Mouse (Mus musculus) liver, adult 10 weeks (tissue): ENCODE data around the gene A630001G21Rik. TPM values are rescaled to one million over a fixed set of nuclear protein-coding genes. Genes with fewer than 3 reads are reported as not detected.

Source experiments
- polyA plus RNA-seq: library from polyadenylated mRNA; stranded (reverse); fragments of 350-450 nt; fragmentation: Illumina TruSeq; extraction: RNeasy Lipid Tissue Mini Kit (QIAGEN cat#74804); gene quantifications from one replicate; pipeline ENCODE4 v1.2.3, GENCODE M21; 2014; ENCODE audit warnings: low read depth, low replicate concordance

A630001G21Rik gene
- polyA plus RNA-seq, result 0.64 TPM

DNA sequence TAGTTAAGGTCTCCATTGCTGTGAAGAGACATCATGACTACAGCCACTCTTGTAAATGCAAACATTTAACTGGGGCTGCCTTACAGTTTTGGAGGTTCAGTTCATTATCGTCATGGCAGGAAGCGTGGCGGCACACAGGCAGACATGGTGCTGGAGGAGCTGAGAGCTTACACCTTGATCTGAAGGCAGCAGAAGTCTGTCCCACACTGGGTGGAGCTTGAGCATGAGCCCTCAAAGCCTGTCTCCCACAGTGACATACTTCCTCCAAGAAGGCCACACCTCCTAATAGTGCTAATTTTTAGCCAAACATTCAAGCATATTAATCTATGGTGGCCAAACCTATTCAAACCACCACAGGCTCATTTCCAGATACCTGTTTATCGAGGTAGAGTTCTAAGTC is at the start of gene A630001G21Rik:
Gene A630001G21Rik (minus strand): TSS at position 208 of the 400 bp plus-strand sequence.

DNA sequence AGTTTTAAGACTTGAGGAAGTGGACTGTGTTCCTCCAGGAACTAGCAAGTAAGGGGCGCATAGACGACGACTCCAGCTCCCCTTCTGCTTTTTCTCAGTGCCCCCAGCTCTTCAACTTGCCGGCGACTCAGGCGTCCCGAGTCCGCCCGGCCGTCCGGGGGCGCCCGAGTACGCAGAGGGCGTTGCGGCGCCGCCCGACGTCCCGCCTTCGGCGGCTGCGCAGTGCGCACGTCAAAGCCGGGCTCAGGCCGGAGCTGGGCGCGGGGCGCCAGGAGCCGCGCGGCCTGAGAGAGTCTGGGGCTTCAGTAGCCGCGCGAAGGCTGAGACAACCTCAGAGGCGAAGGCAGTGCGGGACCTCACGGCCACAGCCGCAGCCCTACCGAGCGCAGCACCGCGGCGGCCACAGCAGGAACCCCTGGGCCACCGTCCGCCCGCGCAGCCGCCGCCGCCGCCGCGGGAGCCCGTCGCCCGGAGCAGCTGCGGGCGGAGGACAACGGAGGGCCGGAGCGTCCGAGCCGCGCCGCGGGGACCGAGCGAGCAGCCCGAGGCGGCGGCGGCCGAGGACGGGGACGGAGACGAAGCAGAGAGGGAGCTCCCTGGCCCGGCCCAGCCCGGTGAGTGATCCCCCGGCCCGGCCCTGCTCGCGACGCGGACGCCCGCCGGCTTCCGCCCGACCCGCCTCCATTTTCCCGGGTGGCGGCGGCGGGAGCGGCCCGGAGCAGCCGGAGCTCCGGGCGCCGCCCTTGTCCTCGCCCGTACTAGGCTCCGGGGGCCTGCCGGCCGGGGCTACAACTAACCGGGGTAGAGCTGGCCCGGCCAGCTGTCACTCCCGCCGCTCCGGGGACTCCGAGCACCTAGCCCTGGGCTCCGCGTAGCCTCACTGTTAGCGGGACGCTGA is 15.0 kb upstream of the A630001G21Rik start, which contains the start of gene Cab39:
Gene Cab39 (plus strand): TSS at position 234 of the 898 bp plus-strand sequence.

Other genes with a start within 250 kb of the A630001G21Rik start
- not detected for gene G530012D18Rik, start 203.0 kb downstream of the A630001G21Rik start, polyA plus RNA-seq
- 2.8 TPM for gene Sp110, start 179.8 kb downstream of the A630001G21Rik start, polyA plus RNA-seq
- 7.1 TPM for gene Sp140, start 178.3 kb downstream of the A630001G21Rik start, polyA plus RNA-seq
- gene Sp100, start 128.7 kb downstream of the A630001G21Rik start, polyA plus RNA-seq, result 18.2 TPM
- gene Cab39, start 14.8 kb upstream of the A630001G21Rik start, polyA plus RNA-seq, result 67.9 TPM
- 2.6 TPM for gene Itm2c, start 115.6 kb upstream of the A630001G21Rik start, polyA plus RNA-seq
- not detected for gene 4933407L21Rik, start 149.8 kb upstream of the A630001G21Rik start, polyA plus RNA-seq
- gene Gpr55, start 182.4 kb upstream of the A630001G21Rik start, polyA plus RNA-seq, result not detected
- gene Spata3, start 238.2 kb upstream of the A630001G21Rik start, polyA plus RNA-seq, result not detected